ENCODE assay signal across 8 mouse cellular contexts in genomic region chr8:106510365-106510975, GRCm38 (mm10). TPM values are rescaled to one million over a fixed set of nuclear protein-coding genes. Genes with fewer than 3 reads are reported as not detected.
DNase-seq lines count a peak whose midpoint lies in the region; ATAC-seq and TF ChIP-seq lines count a peak whose summit lies in the region.

Gene Cdh3 (plus strand): TSS chr8:106510891.

- TF ChIP-seq CTCF in heart, adult 2 months (IDR thresholded peaks at IDR 0.05), result no peak
- TF ChIP-seq CTCF in intestine, postnatal 0 days (IDR thresholded peaks at IDR 0.05; ENCODE audit: low read depth), result no peak
- TF ChIP-seq CTCF in olfactory bulb, adult 2 months (IDR thresholded peaks at IDR 0.05; ENCODE audit: insufficient read depth, low read depth, low read length), result no peak

- ATAC-seq in forebrain, embryonic 12.5 days (ENCODE audit: low FRiP score), result no peak
- peak; percentile 82 for ATAC-seq in intestine, postnatal 0 days
- peak; percentile 53; the same call in 1 of the 2 replicates for ATAC-seq in liver, embryonic 16.5 days (ENCODE audit: low read depth)
- no peak for ATAC-seq in activated CD4-positive, CD25-positive, alpha-beta regulatory T cell, adult 4 months

- intact Hi-C loops in heart, adult 2 months (cut with DNase I), result no loop called here

- peaks cover 1% of the 10 kb centered on the region for H3K4me1 ChIP-seq in heart, adult 2 months (ENCODE audit: control insufficient read depth, insufficient read depth, low read length)
- peaks cover 35% of the 10 kb centered on the region for H3K4me1 ChIP-seq in forebrain, embryonic 12.5 days
- H3K4me1 ChIP-seq in intestine, postnatal 0 days (replicated peaks; ENCODE audit: control insufficient read depth, insufficient read depth, low read length), result peaks cover 12% of the 10 kb centered on the region
- no peaks in the 10 kb centered on the region; the same call in 1 of the 2 replicates for H3K4me1 ChIP-seq in liver, embryonic 16.5 days (ENCODE audit: control insufficient read depth, low read depth, low read length)
- peaks cover 21% of the 10 kb centered on the region for H3K4me1 ChIP-seq in olfactory bulb, adult 2 months (ENCODE audit: control insufficient read depth, insufficient read depth, low read length)

- no peak within 1 kb of the TSS for H3K27ac ChIP-seq in heart, adult 2 months
- no peak within 1 kb of the TSS for H3K27ac ChIP-seq in forebrain, embryonic 12.5 days
- peak within 1 kb of the TSS; percentile 21; the same call in 1 of the 2 replicates for H3K27ac ChIP-seq in intestine, postnatal 0 days (ENCODE audit: low read depth, low read length)
- H3K27ac ChIP-seq in liver, embryonic 16.5 days (ENCODE audit: low read length), result no peak within 1 kb of the TSS
- H3K27ac ChIP-seq in olfactory bulb, adult 2 months (ENCODE audit: insufficient read depth, low read depth, low read length), result no peak within 1 kb of the TSS

- 2% methylated on average over 34 of the region's 34 CpGs for WGBS in heart, adult 2 months
- under 1% methylated on average over 34 of the region's 34 CpGs for WGBS in forebrain, embryonic 12.5 days
- WGBS in intestine, postnatal 0 days, result 2% methylated on average over 34 of the region's 34 CpGs
- WGBS in liver, embryonic 16.5 days (ENCODE audit: insufficient replicate concordance), result 1% methylated on average over 34 of the region's 34 CpGs
- under 1% methylated on average over 34 of the region's 34 CpGs for WGBS in olfactory bulb, adult 2 months

- H3K9me3 ChIP-seq in forebrain, embryonic 12.5 days, result no peaks in the 10 kb centered on the region
- no peaks in the 10 kb centered on the region for H3K9me3 ChIP-seq in intestine, postnatal 0 days (ENCODE audit: control insufficient read depth)
- no peaks in the 10 kb centered on the region for H3K9me3 ChIP-seq in liver, embryonic 16.5 days (replicated peaks; ENCODE audit: control insufficient read depth, low read length)

- H3K36me3 ChIP-seq in heart, adult 2 months (ENCODE audit: control insufficient read depth, insufficient read depth, low read length), result no peaks in the 10 kb centered on the region
- no peaks in the 10 kb centered on the region for H3K36me3 ChIP-seq in forebrain, embryonic 12.5 days (replicated peaks)
- H3K36me3 ChIP-seq in intestine, postnatal 0 days (ENCODE audit: control insufficient read depth, insufficient read depth), result no peaks in the 10 kb centered on the region
- no peaks in the 10 kb centered on the region for H3K36me3 ChIP-seq in liver, embryonic 16.5 days (ENCODE audit: control insufficient read depth, insufficient read depth)

- no peaks in the 10 kb centered on the region for H3K79me2 ChIP-seq in heart, adult 2 months (replicated peaks; ENCODE audit: control insufficient read depth, insufficient read depth, low read length)

- DNase-seq in heart, adult 2 months, result peak; percentile 39 to 40
- DNase-seq in heart, adult 8-10 months (ENCODE audit: low spot score), result no peak
- DNase-seq in spleen, postnatal 4 days (ENCODE audit: low spot score in 2 of 2), result no peak

- H3K4me3 ChIP-seq in heart, adult 2 months, result peak within 1 kb of the TSS; percentile 36
- peak within 1 kb of the TSS; percentile 34 for H3K4me3 ChIP-seq in forebrain, embryonic 12.5 days (replicated peaks)
- peak within 1 kb of the TSS; percentile 38 for H3K4me3 ChIP-seq in intestine, postnatal 0 days (ENCODE audit: low read depth, low read length)
- H3K4me3 ChIP-seq in liver, embryonic 16.5 days (ENCODE audit: low read depth, low read length), result peak within 1 kb of the TSS; percentile 33
- H3K4me3 ChIP-seq in olfactory bulb, adult 2 months (ENCODE audit: insufficient read depth, low read depth, low read length), result peak within 1 kb of the TSS; percentile 28

- no peak for TF ChIP-seq POLR2A in heart, adult 2 months (IDR thresholded peaks at IDR 0.05; ENCODE audit: insufficient read depth, low read depth, low read length)
- TF ChIP-seq POLR2A in olfactory bulb, adult 2 months (IDR thresholded peaks at IDR 0.05; ENCODE audit: insufficient read depth, low read depth, low read length), result no peak

- H3K27me3 ChIP-seq in heart, adult 2 months (ENCODE audit: control insufficient read depth, insufficient read depth, low read length), result peaks cover 15% of the 10 kb centered on the region
- H3K27me3 ChIP-seq in forebrain, embryonic 12.5 days, result peaks cover 82% of the 10 kb centered on the region
- peaks cover 22% of the 10 kb centered on the region for H3K27me3 ChIP-seq in intestine, postnatal 0 days (replicated peaks; ENCODE audit: control insufficient read depth, insufficient read depth, low read length)
- peaks cover 65% of the 10 kb centered on the region for H3K27me3 ChIP-seq in liver, embryonic 16.5 days (ENCODE audit: control insufficient read depth, insufficient read depth, low read depth, low read length)

- TF ChIP-seq EP300 in heart, adult 2 months (IDR thresholded peaks at IDR 0.05; ENCODE audit: insufficient read depth, low read depth, low read length), result no peak

- no peak within 1 kb of the TSS; the same call in 1 of the 2 replicates for H3K9ac ChIP-seq in heart, adult 2 months (ENCODE audit: low read depth, low read length)
- H3K9ac ChIP-seq in forebrain, embryonic 12.5 days, result peak within 1 kb of the TSS; percentile 38; the same call in 1 of the 2 replicates
- peak within 1 kb of the TSS; percentile 37 for H3K9ac ChIP-seq in intestine, postnatal 0 days (ENCODE audit: low read depth, low read length)
- no peak within 1 kb of the TSS for H3K9ac ChIP-seq in liver, embryonic 16.5 days (ENCODE audit: low read depth, low read length)

- H3K4me2 ChIP-seq in forebrain, embryonic 12.5 days, result peak within 1 kb of the TSS; percentile 57
- H3K4me2 ChIP-seq in intestine, postnatal 0 days (replicated peaks; ENCODE audit: low read depth), result peak within 1 kb of the TSS; percentile 72
- H3K4me2 ChIP-seq in liver, embryonic 16.5 days (ENCODE audit: low read depth, low read length), result peak within 1 kb of the TSS; percentile 38

RNA-seq across cellular contexts. Expression of gene Cdh3, which starts in this region (rescaled TPM):
- 1 to 10 TPM in 1 of 2 experiments, under 1 TPM in 1; 0.91 to 1.1 TPM for total RNA-seq in heart, adult 2 months (2021)
- 1.2 and 1.4 TPM in 2 replicates for polyA plus RNA-seq in heart, adult 2 months (2012; rRNA removed)
- 1 to 10 TPM in 1 of 4 experiments, under 1 TPM in 3; 0.71 to 1.7 (median 0.87) TPM for total RNA-seq in heart, adult 8-10 months (2022)
- polyA plus RNA-seq in forebrain, embryonic 12.5 days (2016; fragmentation: Nextera tagmentation; extraction: Ambion mirVana), result 2.5 and 3.5 TPM in 2 replicates
- 2.9 and 3.6 TPM in 2 replicates for polyA plus RNA-seq in intestine, postnatal 0 days (2015; fragmentation: Nextera tagmentation; extraction: Ambion mirVana)
- polyA plus RNA-seq in liver, embryonic 16.5 days (2015; fragmentation: Nextera tagmentation; extraction: Ambion mirVana), result 1.2 and 1.4 TPM in 2 replicates
- not detected in 2 replicates for polyA plus RNA-seq in olfactory bulb, adult 2 months (2012; ENCODE audit: insufficient read depth, insufficient read length, low replicate concordance, missing spikeins)
- not detected for polyA plus RNA-seq in activated CD4-positive, CD25-positive, alpha-beta regulatory T cell, adult 4 months (2017; shearing (Covaris generic))

Comparison
In these comparisons a context has a peak if more than half of its experiments do, and no peak if none do; other contexts are left out.
1. DNase-seq: peak in heart, adult 2 months (2 of 2); none in heart, adult 8-10 months (single experiment) and spleen, postnatal 4 days (0 of 2).
2. H3K9ac ChIP-seq: peak in forebrain, embryonic 12.5 days (single experiment) and intestine, postnatal 0 days (single experiment); none in heart, adult 2 months (single experiment) and liver, embryonic 16.5 days (single experiment).
3. ATAC-seq: peak in intestine, postnatal 0 days (single experiment) and liver, embryonic 16.5 days (single experiment); none in forebrain, embryonic 12.5 days (single experiment) and activated CD4-positive, CD25-positive, alpha-beta regulatory T cell, adult 4 months (single experiment).
4. Peak in every context shown above with its lines, with median percentiles within 50 percentile points of each other: H3K4me3 ChIP-seq and H3K4me2 ChIP-seq.